Mouse (Mus musculus): ENCODE data around the gene Vmn2r59.
"Not testable (repeated sequence)": the region's sequence is repeated elsewhere in the genome, so short reads cannot be mapped to it uniquely, and the experiment has no call there.

Vmn2r59 gene

GRCm38 (mm10) chr7:42058923-42059322 is at the start of gene Vmn2r59:
Gene Vmn2r59, minus strand, starts transcription at chr7:42059023.
- DNase-seq (ENCODE audit: low spot score in 2 of 2): no peak

DNA sequence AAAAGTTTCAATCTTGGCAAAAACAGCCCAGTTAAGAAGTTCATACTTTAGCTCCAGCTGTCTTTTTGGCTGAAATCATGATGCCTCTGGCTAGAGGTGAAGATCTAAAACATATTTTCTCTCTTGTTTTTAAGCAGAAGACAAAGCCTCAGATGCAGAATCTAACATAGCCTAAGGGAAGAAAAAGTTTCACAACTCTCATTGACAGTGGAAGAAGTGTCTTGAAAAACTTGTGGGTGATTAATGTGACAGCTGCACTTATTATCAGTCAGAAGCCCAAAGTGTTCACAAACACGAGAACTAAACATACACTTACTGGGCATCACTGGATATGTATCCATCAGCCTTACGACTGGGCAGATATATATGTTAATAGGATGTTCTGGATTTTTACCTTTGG is 48.6 kb upstream of the Vmn2r59 start, which contains the start of gene Vmn2r60:
TSS of gene Vmn2r60 (plus strand) at position 301 of the 400 bp plus-strand sequence.
- no peak for DNase-seq (ENCODE audit: low spot score in 2 of 2)

- DNase-seq (ENCODE audit: low spot score in 2 of 2): not testable (repeated sequence)
These were observed 48.2 kb upstream of the Vmn2r59 start for GRCm38 (mm10) chr7:42107061-42107460.

All from right cerebral cortex, postnatal 36 days (tissue).